Mouse (Mus musculus): ENCODE measurements around the gene Il12b. TPM values are rescaled to one million over a fixed set of nuclear protein-coding genes. Genes with fewer than 3 reads are reported as not detected.

Il12b gene
- polyA plus RNA-seq, 2 experiments: 0.06 to 0.26 TPM

DNA sequence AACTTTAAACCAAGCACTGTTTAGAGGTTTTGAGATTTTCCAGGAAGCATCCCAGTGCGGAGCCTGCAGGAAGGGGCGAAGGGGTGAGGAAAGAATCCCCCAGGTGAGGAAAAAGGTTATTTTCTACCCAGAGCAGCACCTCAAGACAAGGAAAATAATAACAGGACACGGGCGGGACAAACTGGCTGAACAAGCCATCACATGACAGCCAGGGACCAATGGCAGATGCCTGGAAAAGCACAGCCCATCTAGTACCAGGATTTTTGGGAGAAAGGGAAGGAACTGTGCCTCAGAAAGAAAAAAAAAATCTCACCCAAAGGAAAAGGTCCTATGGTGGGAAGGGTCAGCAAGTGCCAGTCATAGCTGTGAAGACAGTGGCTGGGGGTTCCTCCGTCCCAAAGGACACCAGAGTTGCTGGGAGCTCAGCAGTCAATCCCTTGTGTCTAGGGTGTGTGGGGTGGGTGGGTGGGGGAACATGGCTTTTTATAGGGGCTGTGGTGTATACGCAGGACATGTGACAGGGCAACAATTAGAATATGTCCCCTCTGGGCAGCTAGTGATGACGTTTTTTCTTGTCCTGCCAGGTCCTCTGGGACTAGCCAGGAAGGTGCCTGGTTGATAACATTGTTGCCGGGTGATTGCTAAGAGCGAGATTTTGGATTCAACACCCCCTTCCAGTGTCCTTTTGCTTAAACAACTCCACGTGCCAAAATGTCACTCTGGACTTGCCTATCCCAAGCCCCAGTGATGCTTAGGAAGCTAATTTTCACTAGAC is 22.7 kb downstream of the Il12b start:
- no peak for DNase-seq (ENCODE audit: low spot score)
- Histone ChIP-seq H3K36me3 (ENCODE audit: control insufficient read depth, insufficient read depth, low read length) (no peaks in the 10 kb centered on the region), H3K27me3 (ENCODE audit: control insufficient read depth, insufficient read depth, low read length) (no peaks in the 10 kb centered on the region), H3K4me3 (replicated peaks; ENCODE audit: low read length) (no peak overlapping the region), H3K9me3 (ENCODE audit: control insufficient read depth, low read length) (no peaks in the 10 kb centered on the region), H3K4me1 (ENCODE audit: control insufficient read depth, insufficient read depth, low read length) (peaks cover 13% of the 10 kb centered on the region), H3K27ac (replicated peaks; ENCODE audit: low read depth, low read length) (no peak overlapping the region), H3K9ac (ENCODE audit: low read depth, low read length, severe bottlenecking) (no peak overlapping the region), H3K4me2 (replicated peaks; ENCODE audit: low read depth, low read length, severe bottlenecking) (no peak overlapping the region)
- no peak for ATAC-seq (ENCODE audit: low FRiP score, low read depth)
- 68% methylated on average over 10 of the region's 10 CpGs for WGBS
- no peak for TF ChIP-seq POLR2A (IDR thresholded peaks at IDR 0.05; ENCODE audit: borderline replicate concordance, extremely low read depth, insufficient read depth, insufficient read length)

DNA sequence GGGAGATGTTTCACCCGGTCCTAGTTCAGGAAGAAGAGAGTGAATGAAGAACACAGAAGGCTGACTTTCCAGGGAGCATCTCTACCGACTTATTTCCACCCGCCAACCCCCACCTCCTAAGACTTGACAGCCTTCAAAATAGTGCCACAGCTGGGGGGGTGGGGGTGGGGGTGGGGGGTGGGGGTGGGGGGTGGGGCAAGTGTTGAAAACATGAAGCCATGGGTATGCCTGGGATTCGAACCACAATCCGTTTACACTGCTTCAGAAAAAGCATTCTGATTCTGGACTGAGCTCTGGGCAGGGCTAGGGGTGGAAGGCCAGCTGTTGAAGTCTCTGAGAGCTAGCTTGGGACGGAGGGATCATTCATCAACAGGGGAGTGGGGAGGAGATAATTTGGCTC is 23.4 kb downstream of the Il12b start:
- H3K9me3 ChIP-seq (ENCODE audit: control insufficient read depth, low read length): no peaks in the 10 kb centered on the region
- no peak overlapping the region for H3K9ac ChIP-seq (ENCODE audit: low read depth, low read length, severe bottlenecking)
- peaks cover 13% of the 10 kb centered on the region for H3K4me1 ChIP-seq (ENCODE audit: control insufficient read depth, insufficient read depth, low read length)
- H3K27me3 ChIP-seq (ENCODE audit: control insufficient read depth, insufficient read depth, low read length): no peaks in the 10 kb centered on the region
- no peak for TF ChIP-seq POLR2A (IDR thresholded peaks at IDR 0.05; ENCODE audit: borderline replicate concordance, extremely low read depth, insufficient read depth, insufficient read length)
- no peaks in the 10 kb centered on the region for H3K36me3 ChIP-seq (ENCODE audit: control insufficient read depth, insufficient read depth, low read length)
- DNase-seq (ENCODE audit: low spot score): no peak
- ATAC-seq (ENCODE audit: low FRiP score, low read depth): no peak
- no peak overlapping the region for H3K27ac ChIP-seq (replicated peaks; ENCODE audit: low read depth, low read length)
- no peak overlapping the region for H3K4me3 ChIP-seq (replicated peaks; ENCODE audit: low read length)
- no peak overlapping the region for H3K4me2 ChIP-seq (replicated peaks; ENCODE audit: low read depth, low read length, severe bottlenecking)
- 51% methylated on average over 6 of the region's 6 CpGs for WGBS

GRCm38 (mm10) chr11:44423955-44424354 is 24.1 kb downstream of the Il12b start:
- no peak overlapping the region for H3K4me3 ChIP-seq (replicated peaks; ENCODE audit: low read length)
- no peak overlapping the region for H3K9ac ChIP-seq (ENCODE audit: low read depth, low read length, severe bottlenecking)
- WGBS: 46% methylated on average over 5 of the region's 5 CpGs
- no peak for TF ChIP-seq POLR2A (IDR thresholded peaks at IDR 0.05; ENCODE audit: borderline replicate concordance, extremely low read depth, insufficient read depth, insufficient read length)
- H3K36me3 ChIP-seq (ENCODE audit: control insufficient read depth, insufficient read depth, low read length): no peaks in the 10 kb centered on the region
- ATAC-seq (ENCODE audit: low FRiP score, low read depth) (no peak), DNase-seq (ENCODE audit: low spot score) (no peak)
- H3K27ac ChIP-seq (replicated peaks; ENCODE audit: low read depth, low read length): no peak overlapping the region
- no peak overlapping the region for H3K4me2 ChIP-seq (replicated peaks; ENCODE audit: low read depth, low read length, severe bottlenecking)
- no peaks in the 10 kb centered on the region for H3K9me3 ChIP-seq (ENCODE audit: control insufficient read depth, low read length)
- peaks cover 13% of the 10 kb centered on the region for H3K4me1 ChIP-seq (ENCODE audit: control insufficient read depth, insufficient read depth, low read length)
- H3K27me3 ChIP-seq (ENCODE audit: control insufficient read depth, insufficient read depth, low read length): no peaks in the 10 kb centered on the region

DNA sequence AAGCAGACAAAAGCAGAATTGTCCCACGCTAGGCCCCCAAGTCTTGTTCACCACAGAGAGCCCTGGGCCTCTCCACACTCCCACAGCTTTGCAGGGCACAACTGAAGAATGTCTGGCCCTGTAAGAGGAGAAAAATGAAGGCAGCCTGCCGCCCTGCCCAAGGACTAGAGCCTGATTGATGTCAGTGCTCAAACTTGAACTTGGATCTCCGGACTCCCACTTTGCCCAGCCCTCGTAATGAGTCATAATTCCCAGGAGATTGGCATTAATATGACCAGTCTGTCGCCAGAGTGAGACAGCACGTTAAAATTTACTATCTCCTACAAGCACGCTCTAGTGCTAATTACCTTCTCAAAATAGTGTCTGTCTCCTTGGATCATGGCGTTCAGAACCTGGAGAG is 25.1 kb downstream of the Il12b start:
- ATAC-seq (ENCODE audit: low FRiP score, low read depth) (no peak), DNase-seq (ENCODE audit: low spot score) (no peak)
- no peaks in the 10 kb centered on the region for H3K36me3 ChIP-seq (ENCODE audit: control insufficient read depth, insufficient read depth, low read length)
- no peaks in the 10 kb centered on the region for H3K27me3 ChIP-seq (ENCODE audit: control insufficient read depth, insufficient read depth, low read length)
- peaks cover 13% of the 10 kb centered on the region for H3K4me1 ChIP-seq (ENCODE audit: control insufficient read depth, insufficient read depth, low read length)
- no peak for TF ChIP-seq POLR2A (IDR thresholded peaks at IDR 0.05; ENCODE audit: borderline replicate concordance, extremely low read depth, insufficient read depth, insufficient read length)
- no peaks in the 10 kb centered on the region for H3K9me3 ChIP-seq (ENCODE audit: control insufficient read depth, low read length)
- no peak overlapping the region for H3K27ac ChIP-seq (replicated peaks; ENCODE audit: low read depth, low read length)
- no peak overlapping the region for H3K4me2 ChIP-seq (replicated peaks; ENCODE audit: low read depth, low read length, severe bottlenecking)
- no peak overlapping the region for H3K9ac ChIP-seq (ENCODE audit: low read depth, low read length, severe bottlenecking)
- no peak overlapping the region for H3K4me3 ChIP-seq (replicated peaks; ENCODE audit: low read length)
- WGBS: 54% methylated on average over 8 of the region's 8 CpGs

DNA sequence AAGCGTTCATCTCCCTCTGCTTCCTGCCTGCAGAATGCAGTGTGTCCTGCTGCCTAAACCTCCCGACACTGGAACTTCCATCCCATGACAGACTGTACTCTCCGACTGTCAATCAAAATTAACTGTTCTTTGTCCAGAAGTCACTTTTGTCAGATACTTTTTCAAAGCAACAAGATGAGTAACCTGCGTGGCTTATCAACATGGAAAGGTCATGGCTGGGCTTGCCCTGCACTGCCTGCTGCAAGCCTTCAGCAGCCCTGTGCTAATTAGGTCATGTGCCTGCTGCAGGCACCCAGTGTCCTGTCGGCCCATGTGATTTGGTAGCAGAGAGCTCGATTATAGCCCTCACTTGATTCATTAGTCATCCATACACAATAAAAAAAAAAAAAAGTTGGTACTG is 25.8 kb downstream of the Il12b start:
- 67% methylated on average over 6 of the region's 6 CpGs for WGBS
- no peaks in the 10 kb centered on the region for H3K36me3 ChIP-seq (ENCODE audit: control insufficient read depth, insufficient read depth, low read length)
- H3K4me2 ChIP-seq (replicated peaks; ENCODE audit: low read depth, low read length, severe bottlenecking): no peak overlapping the region
- no peak overlapping the region for H3K9ac ChIP-seq (ENCODE audit: low read depth, low read length, severe bottlenecking)
- H3K27me3 ChIP-seq (ENCODE audit: control insufficient read depth, insufficient read depth, low read length): no peaks in the 10 kb centered on the region
- peaks cover 13% of the 10 kb centered on the region for H3K4me1 ChIP-seq (ENCODE audit: control insufficient read depth, insufficient read depth, low read length)
- no peaks in the 10 kb centered on the region for H3K9me3 ChIP-seq (ENCODE audit: control insufficient read depth, low read length)
- DNase-seq (ENCODE audit: low spot score): no peak
- no peak overlapping the region for H3K4me3 ChIP-seq (replicated peaks; ENCODE audit: low read length)
- ATAC-seq (ENCODE audit: low FRiP score, low read depth): no peak
- no peak overlapping the region for H3K27ac ChIP-seq (replicated peaks; ENCODE audit: low read depth, low read length)
- TF ChIP-seq POLR2A (IDR thresholded peaks at IDR 0.05; ENCODE audit: borderline replicate concordance, extremely low read depth, insufficient read depth, insufficient read length): no peak
